Mouse (Mus musculus): ENCODE data around the gene Apol7a.
"Not testable (repeated sequence)": the region's sequence is repeated elsewhere in the genome, so short reads cannot be mapped to it uniquely, and the experiment has no call there.

Apol7a gene

DNA sequence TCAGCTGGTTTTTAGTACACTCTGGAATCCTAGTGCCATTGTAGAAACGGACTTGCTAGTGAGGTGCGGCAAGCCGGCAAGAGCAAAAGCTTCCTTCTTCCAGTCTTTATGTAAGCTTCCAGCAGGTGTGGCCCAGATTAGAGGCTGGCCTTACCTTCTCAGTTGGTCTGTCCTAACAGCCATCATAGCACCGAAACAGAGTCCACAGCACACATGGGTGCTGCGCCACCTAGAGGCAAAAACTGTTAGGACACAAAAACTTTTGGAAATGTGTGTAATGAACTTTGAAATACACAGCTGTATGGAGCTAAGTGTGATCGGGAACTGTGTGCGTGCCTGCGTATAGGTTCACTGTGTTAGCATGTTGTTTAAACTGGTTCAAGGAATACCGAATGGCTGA, at the start of gene Apol7a:
TSS of gene Apol7a (minus strand) at position 84 of the 400 bp plus-strand sequence.
- DNase-seq (ENCODE audit: low read depth in 1 of 2, low spot score in 2 of 2), result not testable (repeated sequence)

DNA sequence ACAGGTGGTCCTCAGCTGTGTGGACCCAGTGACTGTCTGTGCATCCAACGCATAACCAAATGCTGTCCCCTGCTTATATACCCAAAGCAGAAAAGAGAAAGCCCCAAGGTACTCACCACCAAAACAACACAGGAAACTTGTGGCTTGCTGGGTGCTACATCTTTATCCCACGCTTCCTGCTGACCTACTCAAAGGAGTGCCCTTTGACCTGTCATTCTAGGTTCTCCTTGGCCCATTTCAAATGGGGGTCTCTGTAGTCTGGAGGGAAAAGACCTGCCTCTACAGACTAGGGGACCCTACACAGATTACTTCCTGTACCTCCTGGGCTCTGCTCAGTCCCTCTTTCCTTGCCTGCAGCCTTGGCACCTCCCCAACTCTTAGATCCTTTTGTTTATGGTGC, 48.5 kb upstream of the Apol7a start, which contains the start of gene Apol7b:
TSS of gene Apol7b (minus strand) at position 101 of the 400 bp plus-strand sequence.
- not testable (repeated sequence) for DNase-seq (ENCODE audit: low read depth in 1 of 2, low spot score in 2 of 2)

DNA sequence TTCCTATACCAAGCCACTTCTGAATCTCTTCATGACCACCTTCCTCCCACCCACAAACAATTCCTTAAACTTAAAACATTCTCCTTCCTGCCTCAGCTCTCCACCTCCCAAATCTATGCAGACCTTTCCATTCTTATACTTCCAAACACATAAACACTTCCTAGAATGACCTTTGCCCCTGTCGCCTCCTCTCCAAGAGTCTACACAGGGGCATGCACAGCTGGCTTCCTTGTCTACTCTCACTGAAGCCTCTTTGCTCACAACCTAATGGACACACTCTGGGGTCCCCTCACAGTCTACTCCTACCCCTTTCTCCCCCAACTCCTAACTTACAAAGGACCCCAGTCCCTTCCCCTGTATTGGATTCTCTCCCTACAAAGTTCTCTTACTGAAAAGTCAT, 46.8 kb upstream of the Apol7a start:
- not testable (repeated sequence) for DNase-seq (ENCODE audit: low read depth in 1 of 2, low spot score in 2 of 2)

DNA sequence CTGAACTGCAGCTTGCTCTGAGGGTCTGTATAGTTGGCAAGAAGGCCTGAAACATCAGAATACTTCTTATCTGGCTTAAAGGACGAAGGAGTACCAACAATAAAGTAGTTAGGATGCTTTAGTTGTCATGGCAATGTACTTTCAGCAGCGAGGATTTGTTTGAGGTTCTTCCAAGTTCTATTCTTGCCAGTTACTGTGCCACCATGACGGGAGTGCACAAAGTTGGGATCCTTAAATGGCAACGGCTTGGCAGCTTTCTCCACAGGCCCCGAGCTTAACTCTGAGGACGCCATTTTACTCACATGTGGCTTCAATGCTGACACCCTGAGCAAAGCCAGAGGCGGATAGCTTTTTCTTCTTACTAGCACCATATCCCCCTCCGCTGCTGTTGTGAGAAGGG, 45.8 kb upstream of the Apol7a start:
- DNase-seq (ENCODE audit: low read depth in 1 of 2, low spot score in 2 of 2), result not testable (repeated sequence)

DNA sequence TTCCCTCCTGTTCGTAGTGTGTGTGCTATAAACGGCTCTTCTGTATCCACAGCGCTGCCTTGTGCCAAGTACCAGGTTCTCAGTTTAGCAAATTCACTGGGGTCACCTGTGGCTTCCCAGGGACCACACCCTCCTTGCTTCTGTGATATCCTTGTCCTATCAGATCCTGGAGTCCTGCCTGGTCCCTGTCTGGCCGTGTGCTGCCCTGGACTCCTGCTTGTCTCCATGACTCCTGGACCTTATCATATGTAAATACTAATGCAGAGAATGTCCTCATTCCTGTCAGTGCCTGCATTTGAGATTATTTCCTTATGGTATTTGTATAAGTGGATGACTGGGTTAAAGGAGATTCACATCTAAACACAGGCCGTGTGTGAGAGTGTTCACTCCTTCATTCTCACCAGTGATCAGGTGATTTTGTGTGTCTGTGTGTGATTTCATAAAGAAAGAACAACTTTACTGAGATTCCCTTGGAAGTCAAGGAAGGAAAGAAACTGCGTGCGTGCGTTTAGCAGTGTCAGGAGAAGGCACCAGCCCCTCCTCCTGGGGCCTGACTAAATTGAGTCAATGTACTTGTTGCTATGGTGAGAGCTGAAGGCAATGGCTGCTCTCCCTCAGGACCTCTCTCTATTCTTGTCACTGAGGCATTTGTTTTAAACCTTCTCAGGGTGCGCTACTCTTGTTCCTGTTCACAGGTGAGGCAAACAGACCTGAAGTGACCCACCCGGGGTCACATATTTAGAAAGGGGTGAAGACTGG, 30.0 kb upstream of the Apol7a start:
- not testable (repeated sequence) for DNase-seq (ENCODE audit: low read depth in 1 of 2, low spot score in 2 of 2)

GRCm38 (mm10) chr15:77422925-77423324, 24.0 kb upstream of the Apol7a start:
- not testable (repeated sequence) for DNase-seq (ENCODE audit: low read depth in 1 of 2, low spot score in 2 of 2)

DNA sequence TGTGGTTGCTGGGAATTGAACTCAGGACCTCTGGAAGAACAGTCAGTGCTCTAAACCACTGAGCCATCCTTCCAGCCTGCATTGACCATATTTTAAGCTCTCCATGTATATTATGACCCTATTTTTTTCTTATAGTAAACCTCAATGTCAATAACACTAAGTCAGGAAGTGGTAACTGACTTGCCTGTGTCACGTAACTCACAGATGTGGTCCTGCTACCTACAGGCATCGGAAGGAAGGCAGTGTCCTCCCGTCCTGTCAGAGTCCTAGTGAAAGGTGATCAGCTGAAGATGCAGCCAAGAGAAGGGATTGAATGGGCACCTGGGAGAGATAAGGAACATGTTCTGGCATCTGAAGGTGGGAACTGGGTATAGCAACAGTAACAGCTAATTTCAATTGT, 20.7 kb upstream of the Apol7a start:
- not testable (repeated sequence) for DNase-seq (ENCODE audit: low read depth in 1 of 2, low spot score in 2 of 2)

DNA sequence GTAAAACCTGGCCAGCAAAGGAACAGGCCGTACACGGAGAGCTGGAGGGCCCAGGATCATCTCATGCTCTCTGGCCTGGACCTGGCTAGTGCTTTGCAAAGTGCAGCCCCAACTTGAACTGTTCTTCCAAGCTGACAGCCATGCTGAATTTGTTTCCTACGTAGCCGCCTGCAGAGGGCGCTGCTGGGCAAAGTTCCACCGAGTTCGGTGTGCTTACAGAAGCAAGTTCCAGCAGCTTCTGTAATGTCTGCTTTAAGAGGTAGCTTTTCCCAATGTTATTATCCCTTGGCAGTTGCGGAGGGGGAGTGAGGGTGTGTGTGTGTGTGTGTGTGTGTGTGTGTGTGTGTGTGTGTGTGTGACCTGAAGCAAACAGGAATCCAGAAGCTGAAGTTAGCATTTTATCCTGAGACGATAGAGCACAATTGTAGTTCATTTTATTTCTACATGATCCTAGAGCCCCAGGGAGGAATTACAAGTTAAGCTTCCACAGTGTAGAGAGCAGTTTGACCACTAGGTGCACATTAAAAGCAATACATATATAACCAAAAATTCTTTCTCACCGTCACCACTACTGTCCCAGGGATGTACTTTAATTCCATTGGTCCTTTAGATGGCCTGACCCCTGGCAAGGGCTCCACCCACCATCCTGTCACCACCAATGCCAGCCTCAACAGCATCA, 17.9 kb upstream of the Apol7a start:
- DNase-seq (ENCODE audit: low read depth in 1 of 2, low spot score in 2 of 2), result not testable (repeated sequence)

GRCm38 (mm10) chr15:77415653-77416052, 16.7 kb upstream of the Apol7a start:
- DNase-seq (ENCODE audit: low read depth in 1 of 2, low spot score in 2 of 2), result not testable (repeated sequence)

DNA sequence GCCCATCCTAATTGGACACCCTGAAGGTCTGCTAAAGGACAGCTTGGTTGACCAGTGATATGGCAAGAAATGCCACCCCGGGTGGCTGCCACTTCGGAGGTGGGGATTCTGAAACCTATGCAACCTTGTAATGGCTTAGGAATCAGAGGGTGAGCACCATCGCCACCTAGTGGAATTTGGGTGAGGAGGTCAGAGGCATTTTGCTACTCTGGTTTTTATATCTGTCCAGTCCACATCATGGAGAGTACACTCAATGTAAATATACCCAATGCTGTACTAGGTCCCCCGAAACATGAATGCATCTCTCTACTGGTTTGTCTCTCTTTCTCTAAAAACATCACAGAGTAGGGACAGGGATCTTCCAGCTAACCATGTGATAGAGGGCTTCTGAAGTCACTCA, 13.8 kb upstream of the Apol7a start:
- not testable (repeated sequence) for DNase-seq (ENCODE audit: low read depth in 1 of 2, low spot score in 2 of 2)

- not testable (repeated sequence) for DNase-seq (ENCODE audit: low read depth in 1 of 2, low spot score in 2 of 2)
Observed at GRCm38 (mm10) chr15:77411035-77411434, 12.1 kb upstream of the Apol7a start, which contains the start of gene Apol9a. Apol9a (minus strand) TSS chr15:77411135.

- DNase-seq (ENCODE audit: low read depth in 1 of 2, low spot score in 2 of 2), result not testable (repeated sequence)
Observed at GRCm38 (mm10) chr15:77406370-77406769, 7.5 kb upstream of the Apol7a start.

- DNase-seq (ENCODE audit: low read depth in 1 of 2, low spot score in 2 of 2), result not testable (repeated sequence)
Observed at GRCm38 (mm10) chr15:77397450-77398132, 1.3 kb downstream of the Apol7a start.

DNA sequence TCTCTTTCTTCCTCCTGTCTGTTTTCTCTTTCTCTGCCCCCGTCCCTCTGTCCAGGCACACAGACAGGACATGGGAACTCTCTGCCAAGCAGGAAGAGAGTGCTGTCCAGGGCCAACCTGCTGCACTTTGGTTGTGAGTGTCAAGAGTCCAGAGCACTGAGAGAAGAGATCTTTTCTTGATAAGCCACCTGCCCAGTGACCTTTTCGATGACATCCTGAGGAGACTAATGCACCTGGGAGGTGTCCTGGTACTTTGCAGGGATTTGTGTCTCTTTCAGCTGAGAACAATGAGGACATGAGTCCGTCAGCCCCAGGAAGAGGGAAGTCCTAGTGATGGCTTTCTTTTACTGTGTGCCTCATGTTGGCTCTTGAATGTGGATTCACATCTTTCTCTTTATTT, 5.1 kb downstream of the Apol7a start:
- not testable (repeated sequence) for DNase-seq (ENCODE audit: low read depth in 1 of 2, low spot score in 2 of 2)

DNA sequence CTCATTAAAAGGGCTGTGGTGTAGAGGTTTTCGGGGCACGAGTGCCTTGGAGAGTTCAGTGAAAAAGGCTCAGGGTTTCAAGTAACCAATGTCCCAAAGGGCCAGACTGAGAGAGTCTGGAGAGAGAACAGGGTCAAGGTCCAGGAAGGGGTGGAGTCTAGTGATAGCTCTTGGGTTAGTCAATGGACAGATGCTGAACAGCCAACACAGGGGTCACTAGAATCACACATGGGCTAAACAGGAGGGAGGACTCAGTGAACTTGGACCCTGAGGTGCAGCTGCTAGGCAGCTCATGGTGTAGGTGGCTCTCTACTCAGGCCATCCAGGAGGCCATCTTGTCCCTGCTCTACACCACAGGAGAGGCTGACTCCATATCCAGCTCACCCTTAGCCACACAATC, 11.4 kb downstream of the Apol7a start:
- no peak for DNase-seq (ENCODE audit: low read depth in 1 of 2, low spot score in 2 of 2)

DNA sequence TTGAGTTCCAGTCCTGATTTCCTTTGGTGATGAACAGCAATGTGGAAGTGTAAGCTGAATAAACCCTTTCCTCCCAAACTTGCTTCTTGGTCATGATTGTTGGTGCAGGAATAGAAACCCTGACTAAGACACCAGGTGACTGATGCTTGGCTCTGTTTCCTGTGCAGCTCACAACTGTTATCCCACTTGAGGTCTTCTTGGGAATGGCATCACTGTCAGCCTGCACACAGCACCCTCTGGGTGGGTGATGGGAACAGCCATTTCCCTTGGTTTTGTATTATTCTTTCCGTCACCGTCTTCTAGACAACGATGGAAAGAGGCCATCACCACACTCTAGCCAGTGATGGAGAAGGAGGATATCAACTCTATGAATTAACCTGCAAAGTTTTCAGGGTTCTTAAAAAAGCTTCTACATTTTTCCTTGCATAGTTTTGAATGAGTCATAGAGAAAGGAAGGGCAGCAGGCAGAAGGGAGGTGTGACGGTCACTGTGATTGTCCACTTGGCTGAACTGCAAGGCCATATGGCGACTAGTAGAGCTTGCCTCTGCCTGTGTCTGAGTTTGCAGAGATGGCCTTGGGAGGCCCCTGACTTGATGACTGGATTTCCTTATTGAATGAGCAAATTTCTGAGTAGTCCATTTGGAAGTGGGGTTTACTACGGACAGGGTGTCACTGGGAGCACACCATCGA, 14.4 kb downstream of the Apol7a start:
- no peak for DNase-seq (ENCODE audit: low read depth in 1 of 2, low spot score in 2 of 2)

- no peak for DNase-seq (ENCODE audit: low read depth in 1 of 2, low spot score in 2 of 2)
Observed at GRCm38 (mm10) chr15:77382880-77383279, 16.0 kb downstream of the Apol7a start.

DNA sequence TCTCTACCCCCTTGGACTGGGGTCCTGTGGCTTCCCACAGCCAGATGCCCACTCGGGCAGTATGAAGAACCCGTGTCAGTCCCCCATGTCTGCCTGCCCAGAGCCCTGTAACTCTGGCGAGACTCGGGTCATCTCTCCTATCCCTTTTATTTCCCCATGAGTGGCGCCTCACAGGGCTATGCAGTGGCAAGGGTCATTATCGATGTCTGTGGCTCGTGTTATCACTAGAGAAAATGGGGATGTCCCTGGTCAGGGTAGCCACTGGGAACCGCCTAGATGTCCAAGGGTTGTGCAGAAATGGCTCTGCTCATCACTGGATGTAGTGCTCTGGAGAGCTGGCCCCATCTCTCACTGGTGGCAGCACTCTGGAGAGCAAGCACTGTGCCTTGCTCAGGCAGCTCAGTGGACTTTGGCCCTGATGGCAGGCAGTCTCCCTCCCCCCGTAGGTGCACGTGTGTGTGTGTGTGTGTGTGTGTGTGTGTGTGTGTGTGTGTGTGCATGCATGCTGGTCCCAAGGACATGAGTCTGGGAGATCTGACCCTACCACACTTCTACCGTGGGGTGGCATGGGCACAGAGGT, 16.5 kb downstream of the Apol7a start:
- no peak for DNase-seq (ENCODE audit: low read depth in 1 of 2, low spot score in 2 of 2)

GRCm38 (mm10) chr15:77381481-77381880, 17.4 kb downstream of the Apol7a start:
- no peak for DNase-seq (ENCODE audit: low read depth in 1 of 2, low spot score in 2 of 2)

- no peak for DNase-seq (ENCODE audit: low read depth in 1 of 2, low spot score in 2 of 2)
Observed at GRCm38 (mm10) chr15:77379921-77380320, 19.0 kb downstream of the Apol7a start.

DNA sequence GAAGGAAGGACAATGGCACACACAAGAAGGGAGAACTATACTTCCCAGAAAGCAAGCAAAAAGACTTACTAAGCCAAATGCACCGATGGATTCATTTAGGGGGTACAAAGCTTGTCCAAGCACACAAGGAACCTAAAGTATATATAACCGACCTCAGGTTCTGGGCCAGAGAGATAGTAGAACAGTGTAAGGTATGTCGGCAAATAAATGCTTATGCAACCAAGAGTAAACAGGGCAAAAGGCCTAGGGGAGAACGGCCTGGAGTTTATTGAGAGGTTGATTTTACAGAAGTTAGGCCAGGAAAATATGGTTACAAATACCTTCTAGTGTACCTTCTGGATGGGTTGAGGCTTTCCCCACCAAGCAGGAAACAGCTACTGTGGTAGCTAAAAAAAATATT, 21.5 kb downstream of the Apol7a start:
- no peak for DNase-seq (ENCODE audit: low read depth in 1 of 2, low spot score in 2 of 2)

Measured in monocyte, adult 2 months (primary cell).